Comparison of ENCODE assay signal across 8 mouse cellular contexts in the genomic region with DNA sequence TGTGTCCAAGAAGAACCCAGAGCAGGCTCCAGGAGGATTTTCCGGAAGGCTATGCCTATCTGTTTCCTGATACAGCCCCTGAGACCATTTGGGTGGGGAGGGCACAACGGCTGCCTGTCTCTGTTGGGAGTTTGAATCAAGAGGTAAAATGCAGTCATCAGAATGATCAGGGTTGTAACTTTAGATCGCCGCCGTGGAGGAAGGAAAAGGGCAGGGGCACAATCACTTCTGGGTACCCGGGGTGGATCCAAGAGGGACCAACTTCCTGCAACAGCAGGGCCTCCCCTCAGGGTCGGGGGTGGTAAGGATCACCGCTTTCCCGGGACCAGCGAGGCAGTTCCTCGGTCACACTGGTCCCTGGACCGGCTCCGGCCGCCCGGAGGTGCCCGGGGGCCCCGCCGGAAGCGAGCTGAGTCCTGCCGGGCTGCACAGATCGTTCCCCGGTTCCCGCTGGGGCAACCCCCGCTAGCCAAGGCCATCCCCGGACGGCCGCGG. TPM values are rescaled to one million over a fixed set of nuclear protein-coding genes. Genes with fewer than 3 reads are reported as not detected.
DNase-seq lines count a peak whose midpoint lies in the region; ATAC-seq and TF ChIP-seq lines count a peak whose summit lies in the region.

No protein-coding gene starts in this region.

- H3K4me2 ChIP-seq in heart, embryonic 11.5 days, result peak overlapping the region; percentile 86
- H3K4me2 ChIP-seq in forebrain, embryonic 12.5 days, result peak overlapping the region; percentile 79
- peak overlapping the region; percentile 73 for H3K4me2 ChIP-seq in liver, embryonic 12.5 days

- WGBS in heart, embryonic 11.5 days (ENCODE audit: insufficient replicate concordance), result under 1% methylated on average over 22 of the region's 28 CpGs
- 1% methylated on average over 27 of the region's 28 CpGs for WGBS in forebrain, embryonic 12.5 days
- WGBS in liver, embryonic 12.5 days (ENCODE audit: insufficient replicate concordance), result 1% methylated on average over 28 of the region's 28 CpGs

- no peak for TF ChIP-seq POLR2A in ES-Bruce4 (IDR thresholded peaks at IDR 0.05; ENCODE audit: insufficient read depth, low read length)

- peak overlapping the region; percentile 77 for H3K4me3 ChIP-seq in heart, embryonic 11.5 days (ENCODE audit: low read depth, low read length)
- peak overlapping the region; percentile 99 for H3K4me3 ChIP-seq in ES-Bruce4 (ENCODE audit: low read depth, low read length)
- peak overlapping the region; percentile 80 for H3K4me3 ChIP-seq in forebrain, embryonic 12.5 days (replicated peaks)
- peak overlapping the region; percentile 93 for H3K4me3 ChIP-seq in liver, embryonic 12.5 days

- peaks cover 32% of the 10 kb centered on the region for H3K4me1 ChIP-seq in heart, embryonic 11.5 days (ENCODE audit: control insufficient read depth, insufficient read depth, low read length)
- peaks cover 7% of the 10 kb centered on the region for H3K4me1 ChIP-seq in ES-Bruce4 (ENCODE audit: control insufficient read depth, insufficient read depth, low read length)
- H3K4me1 ChIP-seq in forebrain, embryonic 12.5 days, result peaks cover 14% of the 10 kb centered on the region
- H3K4me1 ChIP-seq in liver, embryonic 12.5 days, result peaks cover 57% of the 10 kb centered on the region

- DNase-seq in heart, postnatal 4 days, result no peak
- peak; percentile 34 for DNase-seq in testis, postnatal 14 days (ENCODE audit: low spot score)
- no peak for DNase-seq in right cerebral cortex, adult 2 months (ENCODE audit: low spot score in 2 of 2)
- DNase-seq in frontal cortex, postnatal 14 days (ENCODE audit: low spot score in 2 of 2), result no peak

- no peak for TF ChIP-seq CTCF in ES-Bruce4 (IDR thresholded peaks at IDR 0.05; ENCODE audit: low read depth, low read length)

- no peaks in the 10 kb centered on the region for H3K27me3 ChIP-seq in heart, embryonic 11.5 days (ENCODE audit: control insufficient read depth, insufficient read depth, low read length)
- H3K27me3 ChIP-seq in ES-Bruce4 (ENCODE audit: control insufficient read depth, insufficient read depth, low read length, poor library complexity, severe bottlenecking), result no peaks in the 10 kb centered on the region
- H3K27me3 ChIP-seq in forebrain, embryonic 12.5 days, result no peaks in the 10 kb centered on the region
- H3K27me3 ChIP-seq in liver, embryonic 12.5 days (replicated peaks), result no peaks in the 10 kb centered on the region

- H3K36me3 ChIP-seq in heart, embryonic 11.5 days (ENCODE audit: control insufficient read depth, insufficient read depth, low read length), result no peaks in the 10 kb centered on the region
- peaks cover 3% of the 10 kb centered on the region; the same call in 1 of the 2 replicates for H3K36me3 ChIP-seq in ES-Bruce4 (ENCODE audit: control insufficient read depth, insufficient read depth, low read length, poor library complexity, severe bottlenecking)
- no peaks in the 10 kb centered on the region for H3K36me3 ChIP-seq in forebrain, embryonic 12.5 days (replicated peaks)
- peaks cover 10% of the 10 kb centered on the region for H3K36me3 ChIP-seq in liver, embryonic 12.5 days

- H3K9me3 ChIP-seq in heart, embryonic 11.5 days (replicated peaks; ENCODE audit: control insufficient read depth, low read length), result no peaks in the 10 kb centered on the region
- H3K9me3 ChIP-seq in ES-Bruce4 (replicated peaks; ENCODE audit: control insufficient read depth, insufficient read depth, low read length, poor library complexity, severe bottlenecking), result no peaks in the 10 kb centered on the region
- no peaks in the 10 kb centered on the region for H3K9me3 ChIP-seq in forebrain, embryonic 12.5 days
- H3K9me3 ChIP-seq in liver, embryonic 12.5 days (replicated peaks), result no peaks in the 10 kb centered on the region

- peak; percentile 27; the same call in 1 of the 2 replicates for ATAC-seq in heart, embryonic 11.5 days (replicated peaks; ENCODE audit: insufficient number of reproducible peaks, low FRiP score, low TSS enrichment)
- no peak for ATAC-seq in forebrain, embryonic 12.5 days (ENCODE audit: low FRiP score)
- peak; percentile 60 for ATAC-seq in liver, embryonic 12.5 days

- no peak for TF ChIP-seq EP300 in ES-Bruce4 (IDR thresholded peaks at IDR 0.05; ENCODE audit: insufficient read depth, low read depth, low read length)

- H3K27ac ChIP-seq in heart, embryonic 11.5 days (ENCODE audit: low read depth, low read length), result peak overlapping the region; percentile 88
- H3K27ac ChIP-seq in ES-Bruce4 (ENCODE audit: insufficient read depth, low read length), result no peak overlapping the region
- peak overlapping the region; percentile 78 for H3K27ac ChIP-seq in forebrain, embryonic 12.5 days
- H3K27ac ChIP-seq in liver, embryonic 12.5 days, result peak overlapping the region; percentile 90

- H3K9ac ChIP-seq in heart, embryonic 11.5 days (ENCODE audit: low read depth, low read length), result peak overlapping the region; percentile 90
- peak overlapping the region; percentile 92 for H3K9ac ChIP-seq in ES-Bruce4 (ENCODE audit: low read depth, poor library complexity, severe bottlenecking)
- peak overlapping the region; percentile 89 for H3K9ac ChIP-seq in forebrain, embryonic 12.5 days
- H3K9ac ChIP-seq in liver, embryonic 12.5 days, result peak overlapping the region; percentile 97

RNA-seq across cellular contexts. Expression of a gene that starts 2.0 kb away (rescaled TPM):
- 180 and 211 TPM in 2 replicates for polyA plus RNA-seq in heart, embryonic 11.5 days (2014; fragmentation: Nextera tagmentation; extraction: Ambion mirVana)
- 100 to 1,000 TPM; 156 to 158 TPM for total RNA-seq in heart, postnatal 4 days (2021)
- 181 and 185 TPM in 2 replicates for polyA plus RNA-seq in ES-Bruce4 (2011; ENCODE audit: insufficient read depth, insufficient read length, low read depth, missing spikeins)
- 140 and 147 TPM in 2 replicates for polyA plus RNA-seq in forebrain, embryonic 12.5 days (2016; fragmentation: Nextera tagmentation; extraction: Ambion mirVana)
- 124 and 133 TPM in 2 replicates for polyA plus RNA-seq in liver, embryonic 12.5 days (2016; fragmentation: Nextera tagmentation; extraction: Ambion mirVana)
